Mouse (Mus musculus): ENCODE measurements around the gene Psmb1. TPM values are rescaled to one million over a fixed set of nuclear protein-coding genes. Genes with fewer than 3 reads are reported as not detected.

Gene Psmb1
- polyA plus RNA-seq, 1 experiment from 2014 or later = 288 TPM

- peaks cover 3% of the 10 kb centered on the region; the same call in 1 of the 2 replicates for H3K4me1 ChIP-seq (ENCODE audit: control insufficient read depth, insufficient read depth, low read length)
- no peaks in the 10 kb centered on the region for H3K9me3 ChIP-seq (ENCODE audit: control insufficient read depth, low read length)
- DNase-seq (ENCODE audit: low spot score) (no peak), ATAC-seq (ENCODE audit: insufficient read depth, low FRiP score, low TSS enrichment) (no peak)
- 0 out of 2 replicates have a peak, but pooled peaks cover 3% of the 10 kb centered on the region for H3K36me3 ChIP-seq (ENCODE audit: control insufficient read depth, insufficient read depth, low read length)
- no peak overlapping the region for H3K9ac ChIP-seq (ENCODE audit: low read length)
- WGBS = 78% methylated on average over 2 of the region's 2 CpGs
- H3K27ac ChIP-seq (ENCODE audit: low read depth, low read length) = no peak overlapping the region
- H3K27me3 ChIP-seq (ENCODE audit: control insufficient read depth, insufficient read depth, low read length) = no peaks in the 10 kb centered on the region
- no peak overlapping the region for H3K4me3 ChIP-seq (ENCODE audit: low read depth, low read length)
- no peak overlapping the region for H3K4me2 ChIP-seq (ENCODE audit: low read depth)
Observed at GRCm38 (mm10) chr17:15528887-15529286, 29.3 kb upstream of the Psmb1 start.

- H3K9ac ChIP-seq (ENCODE audit: low read length) = peak overlapping the region; percentile 82; the same call in 1 of the 2 replicates
- ATAC-seq (ENCODE audit: insufficient read depth, low FRiP score, low TSS enrichment) (no peak), DNase-seq (ENCODE audit: low spot score) (no peak)
- peak overlapping the region; percentile 91 for H3K4me3 ChIP-seq (ENCODE audit: low read depth, low read length)
- H3K4me1 ChIP-seq (ENCODE audit: control insufficient read depth, insufficient read depth, low read length) = peaks cover 3% of the 10 kb centered on the region; the same call in 1 of the 2 replicates
- 70% methylated on average over 3 of the region's 3 CpGs for WGBS
- H3K9me3 ChIP-seq (ENCODE audit: control insufficient read depth, low read length) = no peaks in the 10 kb centered on the region
- H3K27me3 ChIP-seq (ENCODE audit: control insufficient read depth, insufficient read depth, low read length) = no peaks in the 10 kb centered on the region
- H3K4me2 ChIP-seq (ENCODE audit: low read depth) = peak overlapping the region; percentile 70
- no peak overlapping the region for H3K27ac ChIP-seq (ENCODE audit: low read depth, low read length)
- peaks cover 5% of the 10 kb centered on the region; the same call in 1 of the 2 replicates for H3K36me3 ChIP-seq (ENCODE audit: control insufficient read depth, insufficient read depth, low read length)
Observed at GRCm38 (mm10) chr17:15527811-15528136, 28.2 kb upstream of the Psmb1 start.

GRCm38 (mm10) chr17:15526986-15527810 lies 27.6 kb upstream of the Psmb1 start, which contains the start of gene Pdcd2:
Pdcd2 (minus strand) TSS chr17:15527301.
- peak; percentile 94 for DNase-seq (ENCODE audit: low spot score)
- WGBS = 1% methylated on average over 52 of the region's 55 CpGs
- Histone ChIP-seq H3K36me3 (ENCODE audit: control insufficient read depth, insufficient read depth, low read length) (peaks cover 5% of the 10 kb centered on the region), H3K9ac (ENCODE audit: low read length) (peak within 1 kb of the TSS; percentile 82), H3K27me3 (ENCODE audit: control insufficient read depth, insufficient read depth, low read length) (no peaks in the 10 kb centered on the region), H3K9me3 (ENCODE audit: control insufficient read depth, low read length) (no peaks in the 10 kb centered on the region), H3K4me1 (ENCODE audit: control insufficient read depth, insufficient read depth, low read length) (peaks cover 3% of the 10 kb centered on the region; the same call in 1 of the 2 replicates), H3K4me2 (ENCODE audit: low read depth) (peak within 1 kb of the TSS; percentile 70), H3K27ac (ENCODE audit: low read depth, low read length) (peak within 1 kb of the TSS; percentile 72; the same call in 1 of the 2 replicates), H3K4me3 (ENCODE audit: low read depth, low read length) (peak within 1 kb of the TSS; percentile 91)
- ATAC-seq (ENCODE audit: insufficient read depth, low FRiP score, low TSS enrichment) = peak; percentile 99

GRCm38 (mm10) chr17:15526304-15526703 lies 26.8 kb upstream of the Psmb1 start:
- H3K4me2 ChIP-seq (ENCODE audit: low read depth) = peak overlapping the region; percentile 70
- DNase-seq (ENCODE audit: low spot score) = no peak
- peak overlapping the region; percentile 91 for H3K4me3 ChIP-seq (ENCODE audit: low read depth, low read length)
- ATAC-seq (ENCODE audit: insufficient read depth, low FRiP score, low TSS enrichment) = no peak
- no peaks in the 10 kb centered on the region for H3K9me3 ChIP-seq (ENCODE audit: control insufficient read depth, low read length)
- WGBS = 14% methylated on average over 10 of the region's 10 CpGs
- peak overlapping the region; percentile 82 for H3K9ac ChIP-seq (ENCODE audit: low read length)
- H3K27ac ChIP-seq (ENCODE audit: low read depth, low read length) = no peak overlapping the region; the same call in 1 of the 2 replicates
- no peaks in the 10 kb centered on the region for H3K27me3 ChIP-seq (ENCODE audit: control insufficient read depth, insufficient read depth, low read length)
- peaks cover 3% of the 10 kb centered on the region; the same call in 1 of the 2 replicates for H3K4me1 ChIP-seq (ENCODE audit: control insufficient read depth, insufficient read depth, low read length)
- H3K36me3 ChIP-seq (ENCODE audit: control insufficient read depth, insufficient read depth, low read length) = peaks cover 7% of the 10 kb centered on the region

GRCm38 (mm10) chr17:15518766-15519165 lies 19.2 kb upstream of the Psmb1 start:
- Histone ChIP-seq H3K4me1 (ENCODE audit: control insufficient read depth, insufficient read depth, low read length) (no peaks in the 10 kb centered on the region), H3K9me3 (ENCODE audit: control insufficient read depth, low read length) (no peaks in the 10 kb centered on the region), H3K27ac (ENCODE audit: low read depth, low read length) (no peak overlapping the region), H3K36me3 (ENCODE audit: control insufficient read depth, insufficient read depth, low read length) (peaks cover 17% of the 10 kb centered on the region), H3K27me3 (ENCODE audit: control insufficient read depth, insufficient read depth, low read length) (no peaks in the 10 kb centered on the region), H3K4me2 (ENCODE audit: low read depth) (no peak overlapping the region), H3K9ac (ENCODE audit: low read length) (no peak overlapping the region), H3K4me3 (ENCODE audit: low read depth, low read length) (no peak overlapping the region)
- 100% methylated on average over 1 of the region's 1 CpGs for WGBS
- ATAC-seq (ENCODE audit: insufficient read depth, low FRiP score, low TSS enrichment) (no peak), DNase-seq (ENCODE audit: low spot score) (no peak)

GRCm38 (mm10) chr17:15518186-15518585 lies 18.6 kb upstream of the Psmb1 start:
- H3K9ac ChIP-seq (ENCODE audit: low read length) = no peak overlapping the region
- DNase-seq (ENCODE audit: low spot score) (no peak), ATAC-seq (ENCODE audit: insufficient read depth, low FRiP score, low TSS enrichment) (no peak)
- no peaks in the 10 kb centered on the region for H3K9me3 ChIP-seq (ENCODE audit: control insufficient read depth, low read length)
- no peak overlapping the region for H3K4me3 ChIP-seq (ENCODE audit: low read depth, low read length)
- 89% methylated on average over 5 of the region's 5 CpGs for WGBS
- no peaks in the 10 kb centered on the region for H3K27me3 ChIP-seq (ENCODE audit: control insufficient read depth, insufficient read depth, low read length)
- no peak overlapping the region for H3K27ac ChIP-seq (ENCODE audit: low read depth, low read length)
- no peak overlapping the region for H3K4me2 ChIP-seq (ENCODE audit: low read depth)
- peaks cover 21% of the 10 kb centered on the region for H3K36me3 ChIP-seq (ENCODE audit: control insufficient read depth, insufficient read depth, low read length)
- H3K4me1 ChIP-seq (ENCODE audit: control insufficient read depth, insufficient read depth, low read length) = no peaks in the 10 kb centered on the region

GRCm38 (mm10) chr17:15517776-15518175 lies 18.2 kb upstream of the Psmb1 start:
- H3K4me1 ChIP-seq (ENCODE audit: control insufficient read depth, insufficient read depth, low read length) = no peaks in the 10 kb centered on the region
- no peaks in the 10 kb centered on the region for H3K27me3 ChIP-seq (ENCODE audit: control insufficient read depth, insufficient read depth, low read length)
- WGBS = 80% methylated on average over 5 of the region's 5 CpGs
- H3K36me3 ChIP-seq (ENCODE audit: control insufficient read depth, insufficient read depth, low read length) = peaks cover 19% of the 10 kb centered on the region
- no peak overlapping the region for H3K4me2 ChIP-seq (ENCODE audit: low read depth)
- H3K9me3 ChIP-seq (ENCODE audit: control insufficient read depth, low read length) = no peaks in the 10 kb centered on the region
- H3K27ac ChIP-seq (ENCODE audit: low read depth, low read length) = no peak overlapping the region
- ATAC-seq (ENCODE audit: insufficient read depth, low FRiP score, low TSS enrichment) (no peak), DNase-seq (ENCODE audit: low spot score) (no peak)
- no peak overlapping the region for H3K4me3 ChIP-seq (ENCODE audit: low read depth, low read length)
- no peak overlapping the region for H3K9ac ChIP-seq (ENCODE audit: low read length)

GRCm38 (mm10) chr17:15510694-15511093 lies 11.1 kb upstream of the Psmb1 start:
- WGBS = 58% methylated on average over 2 of the region's 2 CpGs
- Histone ChIP-seq H3K4me3 (ENCODE audit: low read depth, low read length) (no peak overlapping the region), H3K9ac (ENCODE audit: low read length) (no peak overlapping the region), H3K36me3 (ENCODE audit: control insufficient read depth, insufficient read depth, low read length) (peaks cover 35% of the 10 kb centered on the region), H3K4me1 (ENCODE audit: control insufficient read depth, insufficient read depth, low read length) (no peaks in the 10 kb centered on the region), H3K27me3 (ENCODE audit: control insufficient read depth, insufficient read depth, low read length) (no peaks in the 10 kb centered on the region), H3K9me3 (ENCODE audit: control insufficient read depth, low read length) (no peaks in the 10 kb centered on the region), H3K27ac (ENCODE audit: low read depth, low read length) (no peak overlapping the region), H3K4me2 (ENCODE audit: low read depth) (no peak overlapping the region)
- ATAC-seq (ENCODE audit: insufficient read depth, low FRiP score, low TSS enrichment) = no peak
- DNase-seq (ENCODE audit: low spot score) = no peak

GRCm38 (mm10) chr17:15498753-15499113 lies 818 bp downstream of the Psmb1 start:
- Histone ChIP-seq H3K9me3 (ENCODE audit: control insufficient read depth, low read length) (no peaks in the 10 kb centered on the region), H3K27me3 (ENCODE audit: control insufficient read depth, insufficient read depth, low read length) (no peaks in the 10 kb centered on the region), H3K4me2 (ENCODE audit: low read depth) (peak overlapping the region; percentile 86), H3K4me3 (ENCODE audit: low read depth, low read length) (peak overlapping the region; percentile 71), H3K27ac (ENCODE audit: low read depth, low read length) (no peak overlapping the region), H3K36me3 (ENCODE audit: control insufficient read depth, insufficient read depth, low read length) (no peaks in the 10 kb centered on the region), H3K4me1 (ENCODE audit: control insufficient read depth, insufficient read depth, low read length) (peaks cover 18% of the 10 kb centered on the region), H3K9ac (ENCODE audit: low read length) (peak overlapping the region; percentile 76; the same call in 1 of the 2 replicates)
- WGBS = 43% methylated on average over 7 of the region's 7 CpGs
- no peak for ATAC-seq (ENCODE audit: insufficient read depth, low FRiP score, low TSS enrichment)
- no peak for DNase-seq (ENCODE audit: low spot score)

Measured in neural tube, embryonic 11.5 days (tissue).